Mouse (Mus musculus): ENCODE results near the gene Gtf3c1.
A peak's percentile ranks its signal among the peaks of the same experiment; 100 is the strongest.

Gene Gtf3c1

DNA sequence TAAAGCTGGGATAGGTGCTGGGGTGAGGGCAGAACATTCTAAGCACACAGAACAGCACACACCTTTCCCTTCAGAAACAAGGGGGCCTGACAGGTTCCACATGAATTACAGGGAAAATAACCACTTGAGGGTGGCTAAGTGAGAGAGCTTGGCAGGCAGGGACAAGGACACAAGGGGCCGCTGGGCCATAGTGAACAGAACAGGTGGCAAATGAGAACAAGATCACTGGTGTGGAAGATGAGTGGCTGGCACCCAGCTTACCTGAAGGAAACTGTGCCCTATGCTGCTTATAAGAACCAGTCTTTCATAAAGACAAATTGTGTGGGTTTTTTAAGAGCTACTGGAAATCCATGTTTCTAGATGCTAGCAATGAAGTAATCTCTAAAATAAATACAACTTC lies 4.8 kb downstream of the Gtf3c1 start:
- DNase-seq = no peak

DNA sequence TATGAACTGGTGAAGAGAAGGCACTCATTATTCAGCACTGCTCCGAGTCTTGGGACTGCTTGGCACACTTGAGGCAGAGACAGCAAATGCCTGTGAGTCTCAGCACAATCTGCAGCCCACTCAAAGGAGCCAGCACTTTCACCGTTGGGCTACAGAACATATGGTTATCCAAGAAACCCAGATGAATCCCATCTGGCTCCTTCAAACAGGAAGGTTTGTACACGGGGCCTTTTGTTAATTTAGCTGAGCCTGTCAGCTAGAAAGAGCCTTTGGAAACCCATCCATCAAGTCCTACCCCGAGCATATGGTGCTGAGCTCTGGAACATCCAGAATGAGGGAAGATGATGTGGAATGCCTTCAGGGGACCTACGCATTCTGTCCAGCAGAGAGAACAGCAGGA lies 13.5 kb downstream of the Gtf3c1 start:
- no peak for DNase-seq

DNA sequence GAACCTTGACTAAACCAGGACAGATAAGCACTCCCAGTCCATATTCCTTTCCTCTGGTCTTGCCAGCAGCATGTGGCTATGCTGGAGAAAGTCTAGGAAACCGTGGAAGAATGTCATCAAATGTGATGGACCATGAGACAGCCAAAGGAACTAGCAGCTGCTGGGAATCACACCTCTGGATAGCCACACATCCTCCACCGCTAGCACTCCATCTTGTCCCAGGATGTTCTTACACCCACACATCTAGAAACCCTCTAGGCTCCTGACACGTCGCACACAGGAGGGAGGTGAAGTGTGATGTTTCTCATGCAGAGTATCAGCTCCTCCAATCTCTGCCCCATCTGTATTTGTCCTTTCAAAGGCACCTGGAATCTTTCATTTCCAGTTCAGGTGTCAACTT lies 17.1 kb downstream of the Gtf3c1 start:
- DNase-seq = no peak

DNA sequence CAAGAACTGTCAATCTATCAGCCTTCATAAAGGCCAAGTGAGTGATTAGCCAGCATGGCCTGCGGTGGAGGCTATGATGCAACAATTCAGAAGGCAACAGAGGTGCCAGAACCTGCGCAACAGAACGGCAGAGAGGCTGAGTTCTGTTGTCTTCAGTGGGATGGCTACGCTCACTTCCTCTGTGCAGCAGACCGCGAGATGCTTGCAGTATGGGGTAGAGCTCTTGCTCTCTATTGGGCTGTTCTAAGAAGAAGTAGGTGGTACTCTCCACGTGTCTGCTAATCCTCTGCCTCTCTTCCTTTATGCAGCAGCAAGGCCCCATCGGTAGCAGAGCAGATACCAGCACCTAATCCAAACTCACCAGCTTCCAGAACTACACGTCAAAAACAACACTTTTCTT lies 27.6 kb downstream of the Gtf3c1 start:
- DNase-seq = no peak

DNA sequence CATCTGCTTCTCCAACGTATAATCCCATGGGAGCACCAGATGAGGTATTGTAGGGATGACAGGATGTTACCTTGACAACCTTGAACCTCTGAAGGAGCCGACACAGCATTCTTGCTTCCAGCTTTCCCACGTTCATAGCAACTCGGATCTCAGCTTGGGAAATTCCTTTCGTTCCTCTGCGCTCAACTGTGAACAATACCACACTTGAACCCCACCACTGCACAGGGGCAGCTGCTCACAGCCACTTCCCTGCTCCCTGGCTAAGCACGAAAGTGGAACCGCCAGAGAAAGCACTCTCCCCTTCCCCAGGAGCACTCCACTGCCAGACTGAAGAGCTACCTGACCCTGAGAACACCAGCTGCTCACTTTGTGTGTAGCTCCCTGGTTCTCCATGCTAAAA lies 28.8 kb downstream of the Gtf3c1 start:
- no peak for DNase-seq

DNA sequence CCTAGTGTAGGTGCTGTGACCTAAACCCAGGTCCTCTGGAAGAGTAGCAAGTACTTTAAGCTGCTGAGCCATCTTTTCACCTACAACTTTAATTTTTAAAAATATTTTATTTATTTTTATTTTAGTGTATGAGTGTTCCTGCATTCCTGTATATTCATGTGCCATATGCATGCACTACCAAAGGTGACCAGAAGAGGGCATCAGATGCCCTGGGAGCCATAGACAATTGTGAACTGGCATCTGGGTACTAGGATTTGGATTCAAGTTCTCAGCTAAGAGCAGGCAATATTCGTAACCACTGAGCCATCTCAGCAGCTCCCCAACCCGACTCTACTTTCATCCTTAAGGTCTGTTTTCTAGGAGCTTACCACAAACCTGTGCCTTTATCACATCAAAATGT lies 32.7 kb downstream of the Gtf3c1 start:
- peak; percentile 61 for DNase-seq

DNA sequence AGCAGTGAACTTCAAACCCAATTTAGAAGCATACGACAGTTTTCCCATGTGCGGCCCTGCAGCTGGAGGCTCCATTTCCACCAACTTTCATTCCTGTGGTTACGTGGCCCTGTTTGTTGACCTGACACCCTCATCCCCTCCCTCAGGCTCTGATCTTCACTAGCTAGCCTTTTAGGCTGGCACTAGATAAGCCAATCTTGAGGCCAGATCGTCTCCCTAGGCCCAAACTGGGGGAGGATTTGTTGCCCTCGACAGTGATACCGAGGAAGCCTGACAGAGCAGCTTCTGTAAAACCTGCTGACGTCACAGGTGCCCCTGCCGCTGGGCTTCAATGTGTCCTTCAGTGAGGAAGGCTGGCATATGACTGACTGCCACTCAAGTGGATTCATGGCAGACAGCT lies 36.2 kb downstream of the Gtf3c1 start:
- DNase-seq = no peak

DNA sequence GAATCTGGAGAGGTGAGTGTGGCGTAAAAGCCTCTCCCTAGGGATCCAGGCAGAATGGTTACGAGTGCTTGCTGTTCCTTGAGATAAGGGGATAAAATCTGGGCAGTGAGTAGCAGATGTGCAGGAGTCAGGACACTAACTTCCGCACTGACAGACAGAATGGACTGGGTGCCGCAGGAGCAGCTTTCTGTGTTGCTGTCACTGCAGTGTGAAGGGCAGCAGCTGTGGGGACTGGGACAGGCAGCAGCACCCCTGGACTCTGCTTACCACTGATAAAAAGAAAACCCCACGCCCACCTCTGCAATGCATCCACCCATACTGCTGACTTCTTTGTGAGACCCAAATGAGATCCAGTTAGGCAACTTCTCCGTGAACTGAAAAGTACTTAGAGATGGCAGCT lies 36.7 kb downstream of the Gtf3c1 start:
- DNase-seq = no peak

DNA sequence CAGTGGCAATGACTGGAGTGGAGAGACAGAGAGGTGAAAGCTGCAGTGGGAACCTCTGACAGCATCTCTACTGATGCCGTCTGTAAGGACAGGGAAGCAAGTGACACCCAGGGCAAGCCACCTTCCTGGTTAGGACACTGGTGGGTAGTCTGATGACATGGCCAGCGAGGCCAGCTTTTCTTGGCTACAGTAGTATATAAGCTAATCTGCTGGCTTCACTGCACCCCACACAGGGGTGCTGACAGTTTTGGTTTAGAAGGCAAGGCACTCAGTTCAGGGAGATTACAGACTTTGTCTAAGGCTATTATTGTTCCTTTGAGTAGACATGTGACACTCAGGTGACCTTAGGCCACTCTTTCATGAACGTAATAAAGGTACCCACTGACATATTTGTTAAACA lies 43.9 kb downstream of the Gtf3c1 start:
- no peak for DNase-seq

DNA sequence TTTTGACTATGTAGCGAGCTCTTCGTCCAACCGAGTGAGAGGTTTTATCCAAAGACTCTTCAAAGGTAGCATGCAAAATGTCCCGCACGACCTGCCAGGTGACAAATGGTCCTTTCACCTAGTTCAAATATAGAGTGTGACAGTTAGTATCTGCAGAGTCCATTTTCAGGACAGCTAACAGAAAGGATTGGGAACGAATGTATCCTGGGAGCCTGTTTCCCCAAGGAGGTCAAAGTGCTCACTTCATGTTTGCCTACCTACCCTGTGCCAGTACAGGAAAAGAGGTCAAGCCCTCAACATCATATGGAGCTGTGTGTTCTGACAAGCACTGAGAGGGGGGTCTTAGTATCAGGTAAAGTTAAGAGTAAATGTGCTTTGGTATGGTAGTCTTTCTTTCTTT lies 50.1 kb downstream of the Gtf3c1 start:
- no peak for DNase-seq

DNA sequence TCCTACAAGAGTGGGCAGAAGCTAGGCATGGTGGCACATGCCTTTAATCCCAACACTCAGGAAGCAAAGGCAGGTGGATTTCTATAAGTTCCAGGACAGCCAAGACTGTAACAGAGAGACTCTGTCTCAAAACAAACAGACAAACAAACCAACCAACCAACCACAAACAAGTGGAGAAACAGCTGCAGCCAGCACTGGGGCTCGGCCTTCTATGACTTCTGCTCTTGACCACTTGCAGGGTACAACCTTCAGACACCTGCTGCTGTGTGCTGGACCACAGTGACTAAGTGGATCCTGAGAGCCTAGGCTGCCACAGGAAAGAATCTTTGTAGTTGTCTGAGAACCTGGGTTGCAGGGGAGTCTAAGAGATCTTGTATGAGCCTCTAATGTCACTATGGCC lies 58.6 kb downstream of the Gtf3c1 start:
- no peak for DNase-seq

DNA sequence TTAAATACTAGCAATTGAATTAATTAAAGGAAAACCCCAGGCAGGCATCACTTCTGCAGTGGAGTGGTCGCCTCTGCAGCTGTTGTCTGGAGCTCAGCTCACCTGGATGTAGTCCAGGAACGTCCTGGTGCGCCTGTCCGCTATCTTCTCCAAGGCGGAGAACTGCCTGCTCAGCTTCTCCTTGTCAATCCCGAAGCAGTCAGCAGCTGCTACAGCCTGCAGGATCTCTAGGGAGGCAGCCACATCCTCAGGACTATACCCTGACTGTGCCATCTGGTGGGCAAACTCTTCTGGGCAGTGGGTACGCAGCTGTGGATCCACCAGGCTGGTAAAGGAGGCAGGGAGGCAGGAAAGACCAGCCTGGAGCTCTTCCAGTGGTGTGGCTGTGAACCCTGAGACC lies 62.2 kb downstream of the Gtf3c1 start:
- DNase-seq = no peak

DNA sequence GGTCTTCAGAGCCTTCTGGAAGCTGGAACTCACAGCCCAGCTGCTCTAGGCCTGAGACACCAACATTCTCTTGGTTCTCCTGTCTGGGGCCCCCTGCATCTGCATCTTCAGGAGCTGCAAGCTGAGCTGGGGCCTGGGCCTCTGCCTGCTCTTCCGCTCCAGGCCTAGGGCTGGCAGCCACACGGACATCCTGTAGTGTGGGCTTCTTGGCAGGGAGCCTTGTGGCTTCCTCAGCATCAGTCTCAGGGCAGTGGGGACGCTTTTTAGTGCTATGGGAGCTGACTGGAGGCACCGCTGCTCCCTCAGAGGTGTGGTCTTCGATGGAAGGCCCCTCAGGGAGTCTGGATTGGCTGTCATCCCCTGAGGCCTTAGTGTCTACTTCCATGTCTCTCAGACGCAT lies 63.7 kb downstream of the Gtf3c1 start:
- DNase-seq = no peak

DNA sequence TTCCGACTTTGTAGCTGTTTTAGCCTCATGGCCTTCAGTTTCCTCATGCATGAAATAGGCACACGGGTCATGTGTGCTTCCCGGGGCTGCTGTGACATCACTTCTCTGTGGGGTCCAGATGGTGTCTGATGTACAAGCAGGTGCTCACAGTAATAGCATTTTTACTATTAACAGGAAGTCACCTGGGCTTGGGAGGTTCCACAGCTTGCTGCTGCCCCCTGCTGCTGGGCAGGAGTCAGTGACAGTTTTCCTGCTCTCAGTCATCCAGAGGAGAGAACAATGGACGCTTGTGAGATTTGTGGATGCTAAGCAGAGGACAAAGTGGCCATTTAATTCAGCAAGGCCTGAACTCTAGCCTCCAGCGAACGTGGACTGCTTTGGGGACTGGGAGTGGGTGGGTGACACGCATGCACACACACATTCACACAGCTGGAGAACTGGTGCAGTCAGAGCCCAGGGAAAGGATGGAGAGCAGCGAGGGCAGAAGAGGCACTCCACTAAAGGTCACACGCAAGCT lies 68.7 kb downstream of the Gtf3c1 start:
- DNase-seq = peak; percentile 89

DNA sequence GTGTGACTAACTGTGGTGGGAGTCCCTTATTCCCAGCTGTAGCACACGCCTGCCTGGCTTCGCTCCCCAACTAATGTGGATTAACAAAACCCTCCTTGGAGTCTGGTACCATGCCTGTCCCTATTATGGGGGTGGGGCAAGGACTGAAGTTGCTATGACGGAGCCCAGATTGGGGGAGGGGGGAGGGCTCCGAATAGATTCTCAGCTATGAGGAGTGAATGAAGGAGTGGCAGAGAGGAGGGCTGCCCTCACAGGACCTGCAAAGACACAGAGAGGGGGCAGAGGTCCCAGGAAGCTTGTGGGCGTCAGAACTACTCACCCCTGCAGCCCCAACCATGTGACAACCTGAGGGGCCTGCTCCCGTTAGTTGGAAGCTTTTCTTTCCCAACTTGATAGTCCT lies 69.2 kb downstream of the Gtf3c1 start:
- DNase-seq = no peak

DNA sequence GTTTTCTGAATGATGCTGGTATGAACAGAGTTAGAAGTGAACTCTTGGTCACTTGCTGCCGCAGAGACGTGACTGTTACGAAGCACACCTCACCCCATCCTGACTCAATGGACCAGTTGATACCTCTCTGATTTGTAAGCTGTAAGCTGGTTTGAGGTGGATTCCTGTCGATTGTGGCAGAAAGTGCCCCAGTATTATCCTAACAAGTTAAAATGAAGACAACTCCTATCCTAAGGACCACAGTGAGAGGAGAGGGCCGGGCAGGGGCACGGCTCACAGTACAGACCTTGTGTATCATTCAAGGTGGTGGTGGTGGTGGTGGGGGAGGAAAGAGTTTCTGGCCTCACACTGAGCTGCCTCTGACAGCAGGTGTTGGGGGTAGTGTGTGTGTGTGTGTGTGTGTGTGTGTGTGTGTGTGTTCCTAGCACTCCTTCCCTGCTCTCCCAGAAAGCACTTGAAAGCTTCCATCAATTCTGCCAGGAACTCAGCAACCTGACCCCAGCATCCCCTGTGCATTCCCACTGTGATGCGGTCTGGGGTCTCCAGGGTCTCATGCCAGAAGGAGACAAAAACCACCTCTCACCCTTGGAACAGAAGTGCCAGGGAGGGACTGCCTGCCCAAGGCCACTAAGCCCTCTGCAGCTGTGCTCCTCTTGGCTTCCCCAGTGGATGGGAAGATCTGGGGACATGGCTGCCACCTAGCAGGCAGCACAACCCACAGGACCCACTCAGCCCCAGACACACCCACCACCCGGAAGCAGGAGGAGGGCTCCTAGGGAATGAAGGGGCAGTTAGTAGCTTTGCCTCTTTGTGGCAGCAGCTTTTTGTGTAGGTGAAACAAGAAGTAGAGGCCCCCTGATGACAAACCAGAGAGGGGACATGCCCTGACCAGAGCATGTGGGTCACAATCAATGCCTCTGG lies 70.1 kb downstream of the Gtf3c1 start:
- DNase-seq = peak; percentile 78

DNA sequence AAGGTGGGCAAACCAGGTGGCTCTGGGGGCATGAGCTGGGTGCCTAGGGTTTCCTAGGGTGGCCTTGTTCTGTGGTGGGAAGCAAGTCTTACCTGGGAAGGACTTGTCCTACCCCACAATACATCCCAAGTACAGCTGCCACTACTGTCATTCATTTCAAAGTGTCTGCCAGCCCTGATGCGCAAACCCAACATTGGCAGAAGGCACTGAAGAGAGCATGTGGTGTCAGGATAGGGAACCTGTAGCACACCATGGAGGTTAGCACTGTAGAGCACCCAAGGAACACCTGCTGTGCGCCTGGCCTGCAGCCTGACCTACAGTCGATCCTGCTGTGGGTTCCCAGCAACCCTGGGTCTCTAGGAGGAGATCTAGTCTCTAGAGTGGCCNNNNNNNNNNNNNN lies 76.6 kb downstream of the Gtf3c1 start:
- DNase-seq = peak; percentile 68

DNA sequence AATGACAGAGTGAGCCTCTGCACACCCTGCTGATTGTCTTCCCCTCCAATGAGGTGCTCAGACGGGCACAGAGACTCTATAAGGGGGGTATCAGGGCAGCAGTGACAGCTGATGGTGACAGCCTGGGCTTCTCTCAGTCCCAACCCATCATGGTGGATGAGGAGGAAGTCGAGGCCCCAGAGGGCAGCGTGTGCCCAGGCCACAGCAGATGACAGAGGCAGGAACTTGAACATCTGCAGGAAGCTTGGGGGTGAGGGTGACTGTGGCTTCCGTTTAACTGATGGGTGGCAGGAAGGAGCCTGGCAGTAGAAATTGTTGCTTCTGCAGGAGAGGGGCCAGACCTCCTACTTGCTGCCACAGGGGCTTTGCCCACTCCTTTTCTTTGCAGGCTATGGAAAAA lies 77.3 kb downstream of the Gtf3c1 start:
- peak; percentile 87 for DNase-seq

DNA sequence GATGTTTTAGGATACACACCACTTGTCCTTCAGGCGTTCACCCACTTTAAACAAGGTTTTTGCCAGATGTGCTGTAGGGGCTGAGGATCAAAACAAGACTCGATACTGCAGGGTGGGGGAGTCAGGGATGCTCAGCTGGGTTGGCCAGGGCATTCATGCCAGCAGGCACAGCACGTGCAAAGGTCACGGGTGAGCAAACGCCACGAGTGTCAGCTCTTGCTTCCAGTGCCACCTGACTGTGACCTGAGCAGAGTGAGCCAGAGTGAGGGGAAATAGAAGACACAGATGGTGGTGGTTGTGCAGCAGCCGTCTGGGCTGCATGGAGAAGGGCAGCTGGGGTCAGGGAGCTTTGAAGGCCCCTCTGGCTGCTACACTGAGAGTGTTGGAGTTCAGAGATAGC lies 81.8 kb downstream of the Gtf3c1 start:
- DNase-seq = no peak

DNA sequence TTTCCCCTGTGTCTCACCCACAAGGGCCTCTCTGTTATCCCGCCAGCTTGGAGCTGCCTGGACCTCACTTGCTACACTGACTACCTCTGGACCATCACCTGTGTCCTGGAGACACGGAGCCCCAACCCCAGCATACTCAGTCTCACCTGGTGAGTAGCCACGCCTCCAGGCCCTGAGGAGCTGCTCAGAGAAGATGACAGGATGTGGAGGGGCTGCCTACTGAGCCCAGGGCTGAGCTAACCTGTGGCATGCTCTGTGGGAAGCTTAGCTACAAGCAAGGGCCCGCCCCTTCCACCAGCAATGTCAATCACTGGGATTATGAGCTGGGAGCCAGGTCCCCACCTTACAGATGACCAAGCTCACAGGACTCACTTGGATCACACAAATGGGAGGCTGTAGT lies 82.4 kb downstream of the Gtf3c1 start:
- peak; percentile 63 for DNase-seq

DNA sequence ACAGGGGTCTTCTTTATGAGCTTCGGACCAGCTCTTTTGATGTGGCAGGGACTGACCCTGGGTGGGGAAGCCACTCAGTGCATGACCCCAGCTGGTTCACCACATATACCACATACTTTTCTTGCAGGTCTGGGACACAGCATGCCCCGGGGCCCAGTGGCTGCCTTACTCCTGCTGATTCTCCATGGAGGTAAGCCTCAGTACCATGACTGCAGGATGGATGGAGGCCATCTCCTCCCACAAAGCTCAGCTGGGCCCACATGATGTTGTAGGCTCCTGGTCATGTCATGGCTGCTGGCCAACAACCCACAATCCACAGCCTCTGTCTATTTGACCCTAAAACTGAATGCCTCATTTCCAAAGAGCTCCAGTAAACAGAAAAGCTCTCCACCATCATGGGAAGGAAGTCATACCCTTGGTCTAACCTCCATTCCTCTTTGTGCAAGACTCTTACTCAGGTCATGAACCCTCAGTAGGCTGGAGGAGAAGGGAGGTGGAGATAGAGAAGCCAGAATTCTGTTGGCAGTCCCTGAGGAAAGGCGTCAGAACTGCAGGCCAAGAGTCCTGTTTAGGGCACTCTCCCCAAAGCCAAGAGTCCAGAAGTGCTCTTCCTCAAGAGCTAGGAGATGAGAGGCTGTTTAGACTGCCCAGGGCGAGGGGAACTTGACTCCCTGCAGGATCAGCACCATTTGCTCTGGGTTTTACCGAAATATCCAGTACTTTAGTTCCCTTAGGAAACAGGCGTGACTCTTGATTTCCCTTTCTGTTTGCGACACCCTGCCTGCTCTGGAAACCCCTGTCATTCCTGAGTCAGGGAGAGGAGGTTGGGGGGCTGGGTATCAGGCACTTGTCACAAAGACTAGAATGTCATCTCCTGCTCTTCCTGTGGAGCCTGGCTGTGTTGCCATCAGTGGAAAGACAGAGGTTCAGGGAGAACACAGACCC lies 84.6 kb downstream of the Gtf3c1 start:
- DNase-seq = no peak

DNA sequence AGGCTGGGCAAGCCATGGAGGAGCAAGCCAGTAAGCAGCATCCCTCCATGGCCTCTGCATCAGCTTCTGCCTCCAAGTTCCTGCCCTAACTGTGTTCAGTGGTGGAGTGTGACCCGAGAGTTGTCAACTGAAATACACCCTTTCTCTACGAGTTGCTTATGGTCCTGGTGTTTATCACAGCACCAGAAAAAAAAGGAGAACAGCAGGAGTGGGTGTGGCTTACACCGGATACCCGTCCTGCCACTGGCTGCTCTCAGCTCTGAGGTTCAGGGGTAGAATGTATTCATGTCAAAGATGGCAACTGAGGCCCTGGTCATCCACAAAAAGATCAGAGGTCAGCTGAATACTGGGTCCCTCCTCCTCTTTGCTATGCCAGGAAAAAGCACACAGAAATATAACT lies 87.5 kb downstream of the Gtf3c1 start:
- no peak for DNase-seq

DNA sequence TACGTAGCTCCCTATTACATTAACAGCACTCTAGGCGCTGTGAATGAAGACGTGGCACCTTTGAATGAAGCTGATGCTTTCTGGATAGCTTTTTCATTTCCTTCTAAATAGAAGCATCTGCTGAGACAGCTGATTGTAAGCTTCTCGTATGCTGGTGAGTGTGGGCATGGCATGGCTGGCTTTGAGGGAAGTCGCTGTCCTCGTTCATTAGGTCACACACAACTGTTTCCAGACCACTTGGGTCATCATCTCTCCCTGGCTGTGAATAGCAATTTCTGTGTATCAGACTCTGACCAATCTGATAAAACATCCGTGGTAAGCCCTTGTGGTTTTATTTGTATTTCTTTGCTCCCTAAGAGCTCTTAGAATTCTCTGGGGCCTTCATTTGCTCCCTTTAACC lies 89.6 kb downstream of the Gtf3c1 start:
- no peak for DNase-seq

DNA sequence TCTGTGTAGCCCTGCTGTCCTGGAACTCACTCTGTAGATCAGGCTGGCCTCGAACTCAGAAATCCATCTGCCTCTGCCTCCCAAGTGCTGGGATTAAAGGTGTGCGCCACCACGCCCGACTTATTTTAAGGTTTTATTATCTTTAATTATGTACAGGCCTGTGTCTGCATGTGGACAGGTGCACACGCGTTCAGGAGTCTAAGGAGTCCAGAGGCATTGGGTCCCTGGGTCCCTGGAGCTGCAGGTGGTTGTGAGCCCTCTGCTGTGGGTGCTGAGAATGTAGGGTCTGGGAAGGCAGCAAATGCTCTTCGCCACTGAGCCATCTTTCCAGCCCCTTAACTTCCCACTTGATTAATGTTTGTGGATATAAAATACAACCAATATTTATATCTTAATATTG lies 92.1 kb downstream of the Gtf3c1 start:
- no peak for DNase-seq
